Mouse (Mus musculus) intestine, embryonic 15.5 days (tissue): ENCODE results near the gene Vps33b. TPM values are rescaled to one million over a fixed set of nuclear protein-coding genes. Genes with fewer than 3 reads are reported as not detected.

Experiments
- polyA plus RNA-seq: library from polyadenylated mRNA; unstranded; fragments of >200 nt; fragmentation: Nextera tagmentation; extraction: Ambion mirVana; gene quantifications from 2 replicates; pipeline ENCODE4 v1.2.1, GENCODE M21; 2015

Gene Vps33b
- polyA plus RNA-seq, 1 experiment from 2014 or later: 12.7 TPM

Other genes starting within 250 kb of the Vps33b start
- gene Zfp710, start 244.8 kb upstream of the Vps33b start, polyA plus RNA-seq: 13.5 and 13.6 TPM in 2 replicates
- 520 and 568 TPM in 2 replicates for gene Idh2, start 154.3 kb upstream of the Vps33b start, polyA plus RNA-seq
- gene Sema4b, start 82.8 kb upstream of the Vps33b start, polyA plus RNA-seq: 16.8 and 16.9 TPM in 2 replicates
- gene Cib1, start 36.8 kb upstream of the Vps33b start, polyA plus RNA-seq: 199 and 237 TPM in 2 replicates
- 6.5 and 6.6 TPM in 2 replicates for gene Gdpgp1, start 36.8 kb upstream of the Vps33b start, polyA plus RNA-seq
- gene Ttll13, start 23.3 kb upstream of the Vps33b start, polyA plus RNA-seq: 0.96 and 1.3 TPM in 2 replicates
- gene Ngrn, start 8.4 kb upstream of the Vps33b start, polyA plus RNA-seq: 51.3 and 52.8 TPM in 2 replicates
- gene Prc1, start 24.8 kb downstream of the Vps33b start, polyA plus RNA-seq: 118 and 121 TPM in 2 replicates
- gene Rccd1, start 54.8 kb downstream of the Vps33b start, polyA plus RNA-seq: 9.3 and 10.7 TPM in 2 replicates
- 37.0 and 37.6 TPM in 2 replicates for gene Unc45a, start 71.4 kb downstream of the Vps33b start, polyA plus RNA-seq
- 14.7 and 15.4 TPM in 2 replicates for gene Hddc3, start 73.5 kb downstream of the Vps33b start, polyA plus RNA-seq
- gene Man2a2, start 101.7 kb downstream of the Vps33b start, polyA plus RNA-seq: 13.1 and 14.7 TPM in 2 replicates
- gene Fes, start 118.3 kb downstream of the Vps33b start, polyA plus RNA-seq: 11.2 and 11.5 TPM in 2 replicates
- 9.3 and 10.7 TPM in 2 replicates for gene Furin, start 135.8 kb downstream of the Vps33b start, polyA plus RNA-seq